Mouse (Mus musculus) CH12.LX (cell line): Measurements from ENCODE around the gene Idh3a.

ENCODE experiments used
- CTCF ChIP-seq, 2 experiments: IDR thresholded peaks in 1 of 2; conservative IDR thresholded peaks in 1 of 2; 2 replicates each; pipeline ENCODE4 v1.5.1; 2011 to 2012; ENCODE audit warnings: low read depth in 2 of 2, low read length in 2 of 2, improper control_type of control experiment in 1 of 2, inconsistent platforms in 1 of 2, mild to moderate bottlenecking in 1 of 2, moderate library complexity in 1 of 2
- EP300 ChIP-seq: IDR thresholded peaks from 2 replicates; pipeline ENCODE4 v1.6.1; 2011; ENCODE audit warnings: low read length, improper control_type of control experiment
- MAFK ChIP-seq: IDR thresholded peaks from 2 replicates; pipeline ENCODE4 v1.6.1; 2011; ENCODE audit warnings: low read length, improper control_type of control experiment; ENCODE audit not compliant: insufficient replicate concordance
- MAX ChIP-seq: IDR thresholded peaks from 2 replicates; pipeline ENCODE4 v1.6.1; 2011; ENCODE audit warnings: low read length, improper control_type of control experiment

- TF ChIP-seq CTCF (conservative IDR thresholded peaks at IDR 0.05 in 1 of 2, IDR thresholded peaks at IDR 0.05 in 1 of 2; ENCODE audit: low read depth in 2 of 2, low read length in 2 of 2), result no peak
- no peak for TF ChIP-seq MAX
- TF ChIP-seq MAFK, result no peak
- no peak for TF ChIP-seq EP300
These were observed 59.4 kb downstream of the Idh3a start for GRCm38 (mm10) chr9:54645530-54645929.
